Mouse (Mus musculus) forebrain, embryonic 10.5 days (tissue): Measurements from ENCODE around the gene Cela3b. TPM values are rescaled to one million over a fixed set of nuclear protein-coding genes. Genes with fewer than 3 reads are reported as not detected.
A peak's percentile ranks its signal among the peaks of the same experiment; 100 is the strongest.

Experiments used
- DNase-seq: peaks from one replicate; pipeline ENCODE4 v3.0.0-alpha.2; 2017; ENCODE audit warnings: low spot score; ENCODE audit errors: extremely low spot score
- H3K27ac ChIP-seq: fragments of 300-500 bp; sonication (generic); 2 replicates; pipeline ENCODE4 v1.5.1; 2016; ENCODE audit warnings: mild to moderate bottlenecking
- H3K27me3 ChIP-seq: fragments of 300-500 bp; sonication (generic); 2 replicates; pipeline ENCODE4 v1.6.1; 2016; ENCODE audit warnings: mild to moderate bottlenecking; ENCODE audit not compliant: poor library complexity, severe bottlenecking
- H3K36me3 ChIP-seq: fragments of 300-500 bp; sonication (generic); replicated peaks from 2 replicates; pipeline ENCODE4 v1.6.1; 2016; ENCODE audit warnings: mild to moderate bottlenecking, moderate library complexity
- H3K4me1 ChIP-seq: fragments of 300-500 bp; sonication (generic); 2 replicates; pipeline ENCODE4 v1.6.1; 2016
- H3K4me3 ChIP-seq: fragments of 300-500 bp; sonication (generic); 2 replicates; pipeline ENCODE4 v1.5.1; 2016; ENCODE audit warnings: mild to moderate bottlenecking, moderate library complexity
- H3K9me3 ChIP-seq: fragments of 300-500 bp; sonication (generic); 2 replicates; pipeline ENCODE4 v1.6.1; 2016; ENCODE audit warnings: mild to moderate bottlenecking, moderate library complexity
- WGBS: fragments of 180-500 bp; shearing (Covaris S2); methylation state at CpG from one replicate; pipeline ENCODE4 v1.1.7; 2016; 5-methylcytosine and 5-hydroxymethylcytosine counted together
- polyA plus RNA-seq: library from polyadenylated mRNA; unstranded; fragments of >200 nt; fragmentation: Nextera tagmentation; extraction: Ambion mirVana; gene quantifications from 2 replicates; pipeline ENCODE4 v1.2.1, GENCODE M21; 2016

Cela3b gene
- polyA plus RNA-seq, 1 experiment from 2014 or later: not detected

DNA sequence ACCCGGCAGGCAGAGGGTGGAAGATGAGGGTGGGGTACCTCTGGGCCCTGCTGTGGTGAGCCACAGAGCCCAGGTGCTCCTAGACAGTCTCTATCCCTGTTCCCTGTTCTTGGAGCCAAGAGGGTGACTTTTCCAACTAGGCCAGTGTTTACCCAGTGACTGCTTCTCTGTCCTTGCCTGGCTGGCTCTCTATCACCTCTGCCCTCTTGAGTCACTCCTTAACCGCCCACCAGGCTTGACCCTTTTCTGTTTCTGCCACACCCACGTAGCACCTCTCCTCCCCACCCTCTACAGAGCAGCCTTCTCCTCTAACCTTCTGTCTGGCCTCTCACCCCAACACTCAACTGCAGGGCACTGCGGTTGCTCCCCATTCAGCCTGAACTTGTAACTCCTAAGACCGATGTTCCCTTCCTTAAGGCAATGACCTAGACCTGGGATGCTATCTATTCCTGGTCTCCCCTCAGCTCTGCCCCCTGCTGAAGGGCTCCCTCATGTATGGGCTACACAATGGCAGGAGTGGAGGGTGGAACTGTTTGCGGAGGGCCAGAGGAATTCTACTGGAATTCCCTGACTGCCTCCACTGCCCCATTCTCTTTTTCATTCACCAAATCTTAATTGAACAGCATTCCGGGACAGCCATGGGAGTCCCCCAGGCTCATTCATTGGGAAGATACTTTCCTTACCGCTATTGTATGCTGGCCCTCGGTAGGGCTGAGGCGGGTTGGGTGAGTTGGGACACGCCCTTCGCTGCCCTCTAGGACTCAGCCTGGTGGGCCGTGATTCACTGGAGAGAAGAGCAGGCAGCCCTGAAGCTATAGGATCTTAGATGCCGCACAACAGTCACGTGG is 39.7 kb upstream of the Cela3b start:
- Histone ChIP-seq H3K4me3 (peak overlapping the region; percentile 85), H3K36me3 (peaks cover 5% of the 10 kb centered on the region; the same call in 1 of the 2 replicates), H3K9me3 (no peaks in the 10 kb centered on the region), H3K27ac (peak overlapping the region; percentile 93), H3K27me3 (peaks cover 8% of the 10 kb centered on the region), H3K4me1 (peaks cover 78% of the 10 kb centered on the region)
- no peak for DNase-seq
- WGBS: 36% methylated on average over 15 of the region's 15 CpGs

DNA sequence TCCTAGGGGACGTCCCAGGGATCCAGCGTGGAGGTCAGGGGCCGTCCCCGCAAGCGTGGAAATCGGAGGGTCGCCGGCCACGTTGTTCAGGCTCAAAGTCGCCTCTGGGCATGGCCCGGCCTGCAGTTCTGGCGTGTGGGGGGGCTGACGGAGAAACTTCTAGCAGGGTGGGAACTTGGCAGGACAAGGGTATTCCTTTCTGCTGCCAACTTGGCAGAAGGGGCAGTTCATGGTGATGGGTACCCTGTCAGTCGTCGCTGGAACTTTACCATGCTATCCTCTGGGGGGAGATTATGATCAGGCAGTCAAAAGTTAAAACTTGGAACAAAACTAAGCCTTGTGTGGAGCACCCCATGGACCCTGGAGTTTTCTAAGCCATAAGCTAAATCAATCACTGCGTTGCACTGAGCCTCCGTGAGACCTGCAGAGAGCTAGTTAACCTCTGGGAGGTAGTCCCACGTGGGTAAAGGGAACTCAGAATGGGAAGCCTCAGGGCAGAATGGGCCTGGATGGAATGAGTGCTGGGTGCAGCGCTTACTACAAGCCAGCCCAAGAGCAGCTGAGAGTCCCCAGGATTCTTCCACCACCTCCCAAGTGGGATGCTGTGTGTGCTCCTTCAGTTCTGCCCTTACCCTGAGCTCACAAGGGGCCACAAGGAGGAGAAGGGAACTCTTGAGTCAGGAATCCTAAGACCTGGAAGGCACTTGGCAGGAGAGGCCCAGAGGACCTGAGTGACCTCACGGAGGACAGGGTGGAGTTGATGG is 38.9 kb upstream of the Cela3b start:
- Histone ChIP-seq H3K36me3 (peaks cover 5% of the 10 kb centered on the region; the same call in 1 of the 2 replicates), H3K27ac (peak overlapping the region; percentile 93), H3K27me3 (peaks cover 8% of the 10 kb centered on the region), H3K4me3 (peak overlapping the region; percentile 85), H3K4me1 (peaks cover 80% of the 10 kb centered on the region), H3K9me3 (no peaks in the 10 kb centered on the region)
- 3% methylated on average over 20 of the region's 20 CpGs for WGBS
- peak; percentile 42 for DNase-seq

DNA sequence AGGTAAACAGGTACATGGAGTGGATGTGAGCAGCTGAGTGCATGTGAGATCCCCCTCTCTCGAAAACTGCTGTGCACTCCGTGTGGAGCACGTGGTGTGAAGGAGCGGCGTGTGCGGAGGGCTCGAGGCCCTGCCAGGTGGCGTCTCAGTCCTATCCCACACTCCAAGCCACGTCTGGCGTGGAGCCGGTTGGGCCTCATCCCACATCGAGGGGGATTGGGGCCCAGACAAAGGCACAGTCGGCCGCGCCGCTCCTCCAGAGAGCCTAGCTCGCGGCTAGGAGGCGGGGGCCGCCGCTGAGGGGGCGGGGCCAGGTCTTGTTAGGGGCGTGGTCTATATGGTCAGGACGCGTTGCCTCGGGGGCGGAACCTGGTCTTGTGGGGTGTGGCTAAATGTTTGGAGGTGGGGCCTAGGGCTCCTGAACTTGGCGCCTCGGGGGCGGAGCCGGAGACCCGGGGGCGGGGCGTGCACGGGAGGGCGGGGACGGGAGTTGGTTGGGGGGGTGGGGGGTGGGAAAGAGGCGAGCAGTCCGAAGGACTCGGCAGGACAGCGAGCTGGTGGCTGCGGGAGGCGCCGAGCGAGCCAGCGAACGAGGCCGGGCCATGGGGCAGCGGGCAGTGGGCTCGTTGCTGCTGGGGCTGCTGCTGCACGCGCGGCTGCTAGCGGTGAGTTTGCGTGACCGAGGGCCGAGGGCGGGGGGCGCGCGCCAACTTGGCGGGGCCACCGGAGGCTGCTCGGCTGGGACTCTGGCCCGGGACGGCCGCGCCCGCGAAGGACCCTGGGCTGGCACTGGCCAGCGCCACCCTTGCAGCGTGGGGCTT is 38.1 kb upstream of the Cela3b start, which contains the start of gene Hspg2:
Gene Hspg2 (plus strand): TSS at position 510 of the 821 bp plus-strand sequence.
- H3K36me3 ChIP-seq: peaks cover 5% of the 10 kb centered on the region; the same call in 1 of the 2 replicates
- peak; percentile 100 for DNase-seq
- H3K4me1 ChIP-seq: peaks cover 74% of the 10 kb centered on the region
- peak within 1 kb of the TSS; percentile 93 for H3K27ac ChIP-seq
- no peaks in the 10 kb centered on the region for H3K9me3 ChIP-seq
- peak within 1 kb of the TSS; percentile 85 for H3K4me3 ChIP-seq
- under 1% methylated on average over 72 of the region's 72 CpGs for WGBS
- H3K27me3 ChIP-seq: peaks cover 8% of the 10 kb centered on the region

GRCm38 (mm10) chr4:137467525-137467924 is 37.2 kb upstream of the Cela3b start:
- Histone ChIP-seq H3K4me1 (peaks cover 65% of the 10 kb centered on the region), H3K4me3 (no peak overlapping the region), H3K9me3 (no peaks in the 10 kb centered on the region), H3K27ac (peak overlapping the region; percentile 93), H3K27me3 (peaks cover 8% of the 10 kb centered on the region), H3K36me3 (no peaks in the 10 kb centered on the region)
- WGBS: 86% methylated on average over 2 of the region's 2 CpGs
- DNase-seq: no peak

DNA sequence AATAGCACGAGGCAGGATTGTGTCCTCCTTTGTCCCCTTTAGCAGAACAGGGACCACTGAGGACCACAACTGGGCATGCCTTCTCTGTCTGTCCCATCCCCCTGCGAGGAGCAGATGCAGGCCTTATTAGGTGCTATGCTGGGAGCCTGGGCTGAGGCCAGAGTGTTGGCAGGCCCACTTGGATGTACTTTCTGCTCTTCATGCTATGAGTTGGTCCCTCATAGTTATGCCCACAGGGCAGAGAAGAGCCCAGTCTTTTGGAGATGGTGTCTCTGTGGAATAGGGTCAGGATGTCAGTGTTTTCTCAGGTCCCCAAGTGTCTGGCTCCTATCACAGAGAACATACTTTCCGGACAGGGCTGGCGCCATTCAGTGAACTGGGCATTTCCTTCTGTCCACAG is 36.7 kb upstream of the Cela3b start:
- no peak for DNase-seq

DNA sequence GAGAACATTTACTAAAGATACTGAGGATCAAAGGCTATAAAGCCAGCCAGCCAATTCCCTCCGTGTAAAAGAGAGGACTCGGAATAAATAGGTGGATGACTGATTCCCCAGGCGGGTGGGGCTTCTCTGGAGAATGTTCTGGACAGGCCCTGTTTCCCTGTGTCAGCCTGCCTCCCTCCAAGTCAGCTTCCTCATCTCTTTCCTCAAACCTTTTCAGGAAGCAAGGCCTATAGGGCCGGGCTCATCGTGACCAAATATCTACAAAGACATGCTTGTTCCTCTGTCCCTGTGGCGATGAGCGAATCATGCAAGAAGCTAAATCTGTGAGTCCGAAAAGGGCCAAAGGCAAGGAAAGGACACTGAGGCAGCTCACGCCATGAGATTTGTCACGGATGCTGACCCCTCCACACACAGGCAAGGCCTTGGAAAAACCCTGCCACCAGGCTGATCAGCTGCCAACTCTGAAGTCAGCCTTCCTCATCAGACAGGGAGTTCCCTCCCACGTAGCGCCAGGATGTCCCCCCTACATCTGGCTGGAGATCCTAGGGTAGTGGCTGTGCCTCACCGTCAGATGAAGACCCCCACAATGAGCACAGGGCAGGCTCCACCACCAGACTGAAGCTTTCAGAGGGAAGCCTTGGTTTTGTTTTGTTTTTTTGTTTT is 34.9 kb upstream of the Cela3b start:
- Histone ChIP-seq H3K36me3 (no peaks in the 10 kb centered on the region), H3K27ac (peak overlapping the region; percentile 33; the same call in 1 of the 2 replicates), H3K9me3 (no peaks in the 10 kb centered on the region), H3K27me3 (peaks cover 7% of the 10 kb centered on the region), H3K4me1 (peaks cover 58% of the 10 kb centered on the region), H3K4me3 (no peak overlapping the region)
- DNase-seq: no peak
- 79% methylated on average over 13 of the region's 13 CpGs for WGBS

More for the DNA sequence above, 36.7 kb upstream of the Cela3b start:
- H3K9me3 ChIP-seq: no peaks in the 10 kb centered on the region
- no peaks in the 10 kb centered on the region for H3K36me3 ChIP-seq
- 83% methylated on average over 4 of the region's 4 CpGs for WGBS
- H3K4me1 ChIP-seq: peaks cover 64% of the 10 kb centered on the region
- peaks cover 8% of the 10 kb centered on the region for H3K27me3 ChIP-seq
- H3K4me3 ChIP-seq: no peak overlapping the region
- H3K27ac ChIP-seq: peak overlapping the region; percentile 93

- Histone ChIP-seq H3K27me3 (no peaks in the 10 kb centered on the region), H3K36me3 (no peaks in the 10 kb centered on the region), H3K9me3 (no peaks in the 10 kb centered on the region), H3K4me3 (no peak overlapping the region), H3K27ac (no peak overlapping the region), H3K4me1 (peaks cover 31% of the 10 kb centered on the region)
- 94% methylated on average over 16 of the region's 16 CpGs for WGBS
- DNase-seq: no peak
Measured at GRCm38 (mm10) chr4:137461981-137462690, 31.8 kb upstream of the Cela3b start.

DNA sequence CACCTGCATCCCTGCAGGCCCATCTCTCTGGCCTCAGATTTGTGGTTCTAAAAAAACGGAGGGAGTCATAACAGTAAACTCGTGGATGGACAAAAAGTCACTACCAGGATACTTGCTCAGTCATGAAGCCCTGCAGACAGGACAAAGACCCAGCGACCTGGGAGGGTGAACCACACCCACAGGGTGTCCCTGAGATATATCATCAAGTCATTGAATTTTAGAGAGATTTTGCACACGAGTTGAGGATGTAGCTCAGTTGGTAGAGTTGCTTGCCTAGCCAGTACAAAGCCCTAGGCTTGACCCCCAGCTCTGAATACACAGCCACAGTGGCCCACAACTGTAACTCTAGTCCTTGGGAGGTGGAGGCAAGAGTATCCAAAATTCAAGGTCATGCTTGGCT is 30.9 kb upstream of the Cela3b start:
- Histone ChIP-seq H3K36me3 (no peaks in the 10 kb centered on the region), H3K9me3 (no peaks in the 10 kb centered on the region), H3K4me3 (no peak overlapping the region), H3K27ac (peak overlapping the region; percentile 71), H3K27me3 (no peaks in the 10 kb centered on the region), H3K4me1 (peaks cover 27% of the 10 kb centered on the region)
- DNase-seq: no peak
- 78% methylated on average over 4 of the region's 4 CpGs for WGBS

GRCm38 (mm10) chr4:137460676-137461075 is 30.3 kb upstream of the Cela3b start:
- H3K27me3 ChIP-seq: no peaks in the 10 kb centered on the region
- no peaks in the 10 kb centered on the region for H3K9me3 ChIP-seq
- H3K36me3 ChIP-seq: no peaks in the 10 kb centered on the region
- H3K4me3 ChIP-seq: no peak overlapping the region
- peaks cover 27% of the 10 kb centered on the region for H3K4me1 ChIP-seq
- peak overlapping the region; percentile 71 for H3K27ac ChIP-seq
- DNase-seq: no peak
- 69% methylated on average over 14 of the region's 14 CpGs for WGBS

- no peak overlapping the region for H3K4me3 ChIP-seq
- no peak overlapping the region; the same call in 1 of the 2 replicates for H3K27ac ChIP-seq
- H3K27me3 ChIP-seq: no peaks in the 10 kb centered on the region
- no peaks in the 10 kb centered on the region for H3K36me3 ChIP-seq
- peaks cover 19% of the 10 kb centered on the region for H3K4me1 ChIP-seq
- H3K9me3 ChIP-seq: no peaks in the 10 kb centered on the region
- DNase-seq: no peak
- WGBS: 75% methylated on average over 5 of the region's 5 CpGs
Measured at GRCm38 (mm10) chr4:137458861-137459260, 28.5 kb upstream of the Cela3b start.

- Histone ChIP-seq H3K4me3 (no peak overlapping the region), H3K27ac (no peak overlapping the region), H3K4me1 (peaks cover 23% of the 10 kb centered on the region), H3K27me3 (no peaks in the 10 kb centered on the region), H3K9me3 (no peaks in the 10 kb centered on the region), H3K36me3 (no peaks in the 10 kb centered on the region)
- no peak for DNase-seq
- 91% methylated on average over 9 of the region's 9 CpGs for WGBS
Measured at GRCm38 (mm10) chr4:137458310-137458709, 28.0 kb upstream of the Cela3b start.
